Mouse (Mus musculus) NIH3T3 (cell line): ENCODE results near the gene Gm45261.

Source experiments
- DNase-seq: peaks from one replicate; pipeline ENCODE4 v3.0.0-alpha.2; 2012; ENCODE audit warnings: low read depth

Gm45261 gene

GRCm38 (mm10) chr1:80461348-80461747 lies at the start of gene Gm45261:
Gene Gm45261 (minus strand): TSS chr1:80461448.
- DNase-seq = no peak

DNA sequence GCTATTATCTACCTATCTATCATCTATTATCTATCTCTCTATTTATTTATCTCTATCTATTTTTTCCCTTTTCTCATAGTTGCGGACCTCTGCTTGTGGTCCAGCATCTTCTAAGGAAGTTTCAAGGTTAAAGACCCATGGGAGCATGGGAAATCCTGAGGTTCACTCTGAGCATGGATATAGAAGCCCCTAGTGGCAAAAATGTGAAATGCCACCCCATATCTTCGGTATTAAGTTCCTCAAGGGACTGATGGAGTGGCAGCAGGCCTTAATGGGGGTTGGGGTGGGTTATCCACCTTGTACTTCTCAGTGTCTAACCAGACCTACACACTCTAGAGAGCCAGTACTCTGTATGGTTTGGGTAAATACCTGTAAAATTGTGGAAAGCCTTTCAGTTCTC lies 43.5 kb upstream of the Gm45261 start:
- DNase-seq = peak; percentile 20

DNA sequence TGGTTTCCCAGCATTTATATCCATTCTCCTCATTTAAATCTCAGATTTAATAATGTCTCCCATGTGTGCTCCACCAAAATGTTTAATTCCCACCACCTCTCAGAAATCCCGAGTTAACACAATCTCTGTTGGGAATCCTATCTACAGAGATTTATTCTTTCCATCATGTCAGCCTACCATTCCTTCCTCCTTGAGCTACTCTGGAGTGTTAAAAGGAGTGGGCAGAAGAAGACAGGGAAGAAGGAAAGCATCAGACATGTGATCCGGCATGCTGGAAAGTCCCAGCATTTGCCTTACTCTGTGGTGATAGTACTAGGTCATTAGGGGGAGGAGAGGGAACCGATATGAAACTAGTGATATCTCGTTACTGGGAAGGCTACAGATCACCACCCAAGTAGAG lies 42.8 kb upstream of the Gm45261 start:
- DNase-seq = no peak

GRCm38 (mm10) chr1:80502456-80503165 lies 41.4 kb upstream of the Gm45261 start:
- no peak for DNase-seq

GRCm38 (mm10) chr1:80499264-80499663 lies 38.0 kb upstream of the Gm45261 start:
- DNase-seq = no peak

DNA sequence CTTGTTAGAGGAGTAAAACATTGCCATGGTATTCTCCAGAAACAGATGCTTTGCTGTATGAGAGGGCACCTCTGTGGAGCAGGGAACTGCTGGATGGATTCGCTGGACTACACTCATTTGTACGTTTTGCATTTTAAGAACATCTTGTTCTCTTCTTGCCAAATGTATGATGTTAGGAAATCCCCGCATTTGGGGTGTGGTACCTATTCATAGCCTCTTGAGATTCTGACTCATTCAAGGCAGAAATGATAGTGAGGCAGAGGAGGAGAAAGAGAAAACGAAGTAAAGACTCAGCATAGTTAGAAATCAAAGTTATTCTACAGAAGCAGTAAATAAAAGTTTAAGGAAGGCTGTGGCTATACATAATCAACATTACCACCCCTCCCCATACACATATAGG lies 35.1 kb upstream of the Gm45261 start:
- DNase-seq = peak; percentile 39

DNA sequence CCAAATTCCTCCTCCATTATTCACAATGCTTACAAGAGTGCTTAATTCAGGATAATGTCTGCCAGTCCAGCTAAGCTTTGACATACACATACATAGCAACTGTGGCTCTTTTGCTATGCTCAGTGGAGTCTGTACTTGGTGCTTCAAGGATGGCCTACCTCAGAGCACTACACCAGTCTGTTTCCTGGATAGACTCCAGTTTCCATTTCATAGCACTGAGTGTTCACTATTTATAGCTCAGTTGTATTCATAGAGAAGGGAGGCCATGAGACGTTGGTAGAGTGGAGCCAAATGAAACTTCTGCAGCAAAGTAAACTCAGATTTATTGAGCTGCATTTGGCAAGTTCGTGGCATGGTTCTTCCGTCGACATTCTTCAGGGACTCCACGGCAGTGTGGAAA lies 22.2 kb upstream of the Gm45261 start:
- DNase-seq = peak; percentile 16

- DNase-seq = no peak
These were observed 13.7 kb upstream of the Gm45261 start for GRCm38 (mm10) chr1:80474942-80475341.

DNA sequence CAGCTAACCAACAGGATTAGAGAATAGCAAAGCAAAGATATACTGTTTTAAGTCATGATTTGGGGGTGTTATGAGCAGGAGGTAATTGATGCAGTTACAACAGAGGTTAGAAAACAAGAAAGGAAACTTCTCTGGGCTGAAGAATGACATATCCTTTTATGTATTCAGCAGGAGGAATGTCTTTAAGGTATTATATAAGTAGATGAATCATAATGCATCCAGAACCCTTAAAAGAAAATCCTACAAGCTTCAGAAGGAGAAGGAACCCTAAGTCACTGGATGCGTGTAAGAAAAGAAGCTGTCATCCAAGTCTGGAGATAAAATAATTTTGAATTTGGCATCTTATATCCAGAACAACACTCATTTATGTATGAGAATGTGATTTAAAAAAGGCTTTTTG lies 11.1 kb upstream of the Gm45261 start:
- DNase-seq = no peak

DNA sequence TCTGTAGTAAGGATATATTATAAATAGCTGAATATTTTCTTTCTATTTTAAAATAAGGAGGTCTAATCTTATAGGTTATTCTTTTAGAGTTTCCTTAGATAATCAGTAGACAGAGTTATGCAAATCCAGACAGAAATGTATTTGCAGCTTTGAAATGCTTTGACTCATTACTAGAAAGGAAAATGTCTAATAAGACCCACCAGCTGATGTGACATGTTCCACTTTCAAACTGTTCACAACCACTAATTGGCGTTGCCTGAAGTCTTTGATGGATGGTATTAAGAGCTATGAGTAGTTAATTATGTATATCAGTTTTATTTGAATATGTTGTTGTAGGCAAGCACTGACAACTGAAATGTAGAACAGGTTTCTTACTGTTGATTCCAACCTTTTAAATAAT lies 1.3 kb downstream of the Gm45261 start:
- no peak for DNase-seq

DNA sequence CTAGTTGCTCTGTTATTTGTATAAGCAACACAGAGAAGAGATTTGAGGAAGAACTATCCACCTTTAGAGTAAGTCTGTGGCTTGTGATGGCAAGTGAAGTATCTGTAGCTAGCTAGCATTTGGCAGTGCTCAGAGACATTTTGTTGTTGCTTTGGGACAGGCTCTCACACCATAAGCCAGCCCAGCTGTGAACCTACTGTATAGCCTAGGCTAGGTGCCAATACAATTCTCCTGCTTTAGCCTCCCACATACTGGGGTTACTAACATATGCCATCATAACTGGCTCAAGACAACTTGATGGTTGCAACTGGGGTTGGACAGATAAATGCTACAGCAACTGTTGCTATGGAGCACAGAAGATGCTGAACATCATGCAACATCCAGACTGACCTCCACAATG lies 1.8 kb downstream of the Gm45261 start:
- no peak for DNase-seq

DNA sequence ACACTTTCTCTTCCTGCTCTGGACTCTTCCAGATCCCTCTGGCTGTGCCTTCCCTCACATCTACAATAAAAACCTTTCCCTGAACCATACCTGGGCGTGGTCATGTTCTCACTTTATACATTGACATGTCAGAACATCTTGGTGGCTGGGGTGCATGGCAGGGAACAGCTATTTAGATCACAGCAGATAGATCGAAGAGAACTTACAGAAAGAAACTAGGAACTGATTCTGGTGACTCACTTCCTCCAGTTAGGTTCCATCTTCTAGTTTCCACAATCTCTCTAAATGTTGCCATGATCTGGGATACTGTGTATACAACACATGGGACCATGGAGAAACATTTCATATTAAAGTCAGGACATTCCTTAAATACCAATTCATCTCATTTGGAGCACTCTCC lies 7.3 kb downstream of the Gm45261 start:
- no peak for DNase-seq

DNA sequence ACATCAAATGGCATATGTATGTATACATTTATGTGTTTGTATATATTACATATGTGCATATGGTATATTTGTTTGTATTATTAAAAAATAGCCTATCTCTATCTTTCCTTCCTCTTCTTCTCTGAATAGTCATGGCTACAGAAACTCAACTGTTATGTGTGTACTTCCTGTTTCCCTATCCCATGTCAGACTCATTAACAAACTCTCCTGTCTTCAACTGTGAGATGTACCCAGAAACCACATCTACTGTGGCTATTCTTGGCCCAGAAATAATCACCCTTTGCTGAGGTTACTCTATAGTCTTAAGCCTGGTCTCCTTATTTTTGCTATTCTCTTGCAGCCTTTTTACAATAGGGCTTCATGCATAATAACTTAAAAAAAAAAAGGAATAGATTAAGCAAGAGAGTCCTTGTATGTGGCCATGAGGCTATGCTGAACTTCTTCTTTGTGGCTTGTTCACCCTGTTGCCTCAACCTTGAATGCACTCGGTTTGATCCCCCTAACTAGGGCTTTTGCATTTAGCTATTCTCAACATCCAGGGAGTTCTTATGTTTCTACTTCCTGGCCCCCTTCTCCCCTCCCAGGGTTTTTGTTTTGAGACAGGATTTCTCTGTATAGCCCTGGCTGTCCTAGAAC lies 9.2 kb downstream of the Gm45261 start:
- DNase-seq = no peak

DNA sequence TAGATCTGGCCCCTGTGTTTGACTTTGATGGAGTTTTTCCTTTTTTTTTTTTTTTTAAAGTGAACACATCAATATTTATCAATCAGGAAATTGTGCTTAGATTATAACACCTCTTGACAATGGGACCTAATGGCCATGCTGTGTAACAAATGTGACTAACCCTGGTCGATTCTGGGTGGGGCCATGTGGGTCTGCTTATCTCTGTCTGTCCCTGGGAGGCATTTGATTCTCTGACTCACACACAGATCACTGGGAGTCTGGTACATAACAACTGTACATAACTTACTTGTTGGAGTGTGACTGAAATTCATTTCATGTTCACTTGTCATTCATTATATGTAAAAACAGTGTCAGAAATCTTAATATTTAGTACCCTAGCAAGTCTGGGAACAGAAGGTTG lies 13.7 kb downstream of the Gm45261 start:
- DNase-seq = peak; percentile 14

DNA sequence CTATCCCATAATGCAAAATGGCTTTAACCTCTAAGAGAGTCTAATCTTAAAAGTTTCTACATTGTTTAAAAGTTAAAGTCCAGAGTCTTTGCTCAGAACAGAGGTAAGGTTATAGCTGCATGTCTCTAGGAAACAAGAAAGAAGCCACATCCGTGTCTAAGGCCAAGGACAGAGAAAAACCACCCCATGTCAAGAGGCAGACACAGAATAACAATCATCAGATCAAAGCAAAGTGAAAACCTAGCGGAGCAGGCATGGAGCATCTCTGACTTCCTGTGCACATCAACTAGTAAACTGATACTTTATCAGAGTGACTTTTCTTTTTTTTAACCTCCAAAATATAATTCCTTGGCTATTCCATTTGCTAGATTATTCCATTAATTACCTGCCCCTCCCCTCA lies 20.3 kb downstream of the Gm45261 start:
- DNase-seq = no peak

DNA sequence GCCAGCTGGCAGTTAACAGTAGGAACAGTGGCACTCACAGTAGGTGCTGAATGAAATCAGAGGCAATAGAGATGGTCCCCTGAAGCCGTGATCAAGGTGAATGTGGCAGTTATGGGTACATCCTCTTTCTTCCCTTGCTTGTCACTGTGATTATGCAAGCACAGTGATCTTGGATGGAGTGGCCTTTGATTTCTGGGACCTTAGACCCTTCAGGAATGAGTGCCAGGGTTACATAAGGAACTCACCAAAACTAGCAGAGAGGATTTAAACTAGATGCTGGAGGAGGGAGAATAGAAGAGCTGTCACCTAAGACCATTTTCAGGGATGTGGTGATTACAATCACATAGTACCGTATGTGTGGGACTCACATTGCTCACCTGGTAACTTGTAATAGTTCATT lies 22.7 kb downstream of the Gm45261 start:
- no peak for DNase-seq

DNA sequence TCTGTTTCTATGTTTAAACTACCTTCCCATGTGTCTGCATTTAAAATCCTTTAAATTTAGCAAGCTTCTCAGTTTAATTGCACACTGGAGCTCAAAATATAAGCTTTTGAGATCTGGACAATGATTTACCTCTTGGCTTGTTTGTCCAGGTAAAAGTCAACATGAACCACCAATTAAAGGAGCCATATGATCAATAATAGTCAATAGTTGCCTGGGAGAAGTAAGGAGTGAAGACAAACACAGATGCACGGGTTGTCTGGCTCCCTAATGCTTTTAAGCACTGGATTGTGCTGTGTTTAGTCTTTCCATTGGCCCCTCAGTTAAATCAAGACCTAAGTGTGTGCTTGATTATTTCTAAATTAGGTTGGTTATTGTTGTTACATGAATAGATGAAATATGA lies 33.3 kb downstream of the Gm45261 start:
- DNase-seq = no peak

DNA sequence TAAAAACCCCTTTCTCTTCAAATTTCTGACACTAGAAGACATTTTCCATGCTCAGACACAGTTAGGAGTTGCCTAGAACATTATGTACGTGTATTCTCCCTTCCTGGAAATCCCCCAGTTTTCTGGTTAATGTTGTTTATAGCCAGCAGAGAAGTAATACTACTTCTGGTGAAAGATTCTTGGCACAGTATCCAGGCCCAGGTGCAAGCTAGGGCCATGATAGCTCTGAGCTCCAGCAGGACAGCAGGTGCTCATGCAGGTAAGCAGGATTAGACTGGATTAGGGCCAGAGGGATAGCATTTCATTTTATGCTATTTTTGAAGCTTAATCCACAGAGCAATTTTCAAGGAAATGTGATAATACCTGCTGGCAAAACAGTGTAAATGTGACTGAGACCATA lies 33.8 kb downstream of the Gm45261 start:
- DNase-seq = no peak

- DNase-seq = no peak
These were observed 36.6 kb downstream of the Gm45261 start for GRCm38 (mm10) chr1:80424666-80425065.

DNA sequence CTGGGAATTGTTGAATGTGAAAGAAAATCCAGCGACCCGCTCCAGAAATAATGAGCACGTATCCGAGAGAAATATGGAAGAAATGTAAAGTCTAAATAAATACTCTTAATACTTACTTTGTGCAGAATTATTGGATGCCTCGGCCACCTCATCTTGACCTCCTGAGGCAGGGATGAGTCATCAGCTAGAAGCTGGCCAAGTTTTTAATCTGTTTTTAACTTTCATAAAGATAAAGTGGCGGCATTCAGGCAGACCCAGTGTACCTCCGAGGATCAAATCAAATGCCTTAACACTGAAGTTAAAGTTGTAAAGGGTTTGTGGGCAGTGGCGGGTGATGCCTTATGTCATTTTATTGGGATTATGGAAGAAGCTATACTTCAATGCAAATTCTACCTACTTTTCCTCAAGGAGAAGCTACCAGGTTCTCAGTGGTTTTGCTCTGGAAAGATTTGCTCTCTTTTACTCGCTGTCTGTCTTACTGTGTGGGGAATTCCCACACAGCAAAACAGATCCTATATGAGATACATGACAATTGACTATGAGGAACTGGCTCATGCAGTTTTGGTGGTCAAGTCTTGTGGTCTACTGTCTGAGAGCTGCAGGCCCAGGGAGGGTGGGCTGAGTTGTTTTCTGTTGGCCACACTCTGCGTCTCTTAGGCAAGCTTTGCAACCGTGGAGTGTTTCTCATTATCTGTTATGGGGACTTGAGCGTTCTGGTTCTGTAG lies 42.8 kb downstream of the Gm45261 start:
- peak; percentile 65 for DNase-seq

GRCm38 (mm10) chr1:80416329-80416728 lies 44.9 kb downstream of the Gm45261 start:
- DNase-seq = no peak

DNA sequence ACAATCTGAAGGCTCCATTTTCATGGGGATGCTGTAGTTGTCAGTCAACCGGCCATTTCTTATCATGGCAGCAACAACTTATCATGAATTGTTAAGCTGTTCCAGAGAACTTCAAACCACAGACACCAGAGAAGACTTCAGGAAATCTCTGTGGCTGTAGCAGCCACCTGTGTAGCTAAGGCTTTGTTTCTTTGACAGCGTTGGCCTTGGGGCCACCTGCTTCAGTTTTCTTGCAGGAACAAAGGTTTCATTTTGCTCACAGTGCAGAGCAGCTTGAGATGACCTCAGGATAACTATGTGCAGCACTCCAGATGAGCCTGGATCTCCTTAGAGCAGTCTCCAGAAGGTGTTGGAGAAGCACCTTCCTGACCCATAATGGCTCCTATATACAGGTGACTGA lies 48.7 kb downstream of the Gm45261 start:
- DNase-seq = no peak

- DNase-seq = no peak
These were observed 50.8 kb downstream of the Gm45261 start for GRCm38 (mm10) chr1:80410229-80410973.
